Mouse (Mus musculus): Measurements from ENCODE around the gene Gbf1.

The Gbf1 gene

GRCm38 (mm10) chr19:46302551-46302950 lies 150.2 kb downstream of the Gbf1 start:
- no peak for DNase-seq (ENCODE audit: low read depth)

- DNase-seq (ENCODE audit: low read depth): no peak
These were observed 151.2 kb downstream of the Gbf1 start for GRCm38 (mm10) chr19:46303251-46304215.

GRCm38 (mm10) chr19:46304216-46304841 lies 152.0 kb downstream of the Gbf1 start, which contains the start of gene Nfkb2:
Gene Nfkb2 (plus strand): TSS chr19:46304320.
- DNase-seq (ENCODE audit: low read depth): peak; percentile 94

- DNase-seq (ENCODE audit: low read depth): no peak
These were observed 152.6 kb downstream of the Gbf1 start for GRCm38 (mm10) chr19:46304908-46305333.

GRCm38 (mm10) chr19:46305432-46306267 lies 153.3 kb downstream of the Gbf1 start:
- DNase-seq (ENCODE audit: low read depth): peak; percentile 62

GRCm38 (mm10) chr19:46306268-46306610 lies 153.9 kb downstream of the Gbf1 start:
- no peak for DNase-seq (ENCODE audit: low read depth)

GRCm38 (mm10) chr19:46306751-46307289 lies 154.5 kb downstream of the Gbf1 start:
- DNase-seq (ENCODE audit: low read depth): no peak

- no peak for DNase-seq (ENCODE audit: low read depth)
These were observed 155.5 kb downstream of the Gbf1 start for GRCm38 (mm10) chr19:46307781-46308180.

GRCm38 (mm10) chr19:46308303-46308702 lies 156.0 kb downstream of the Gbf1 start:
- no peak for DNase-seq (ENCODE audit: low read depth)

- DNase-seq (ENCODE audit: low read depth): no peak
These were observed 156.6 kb downstream of the Gbf1 start for GRCm38 (mm10) chr19:46308706-46309435.

GRCm38 (mm10) chr19:46309651-46310305 lies 157.5 kb downstream of the Gbf1 start:
- DNase-seq (ENCODE audit: low read depth): no peak

- DNase-seq (ENCODE audit: low read depth): no peak
These were observed 158.1 kb downstream of the Gbf1 start for GRCm38 (mm10) chr19:46310312-46310865.

GRCm38 (mm10) chr19:46311341-46311740 lies 159.0 kb downstream of the Gbf1 start:
- no peak for DNase-seq (ENCODE audit: low read depth)

- no peak for DNase-seq (ENCODE audit: low read depth)
These were observed 160.3 kb downstream of the Gbf1 start for GRCm38 (mm10) chr19:46312566-46312965.

- DNase-seq (ENCODE audit: low read depth): no peak
These were observed 160.8 kb downstream of the Gbf1 start for GRCm38 (mm10) chr19:46313116-46313515.

- no peak for DNase-seq (ENCODE audit: low read depth)
These were observed 161.3 kb downstream of the Gbf1 start for GRCm38 (mm10) chr19:46313591-46313990.

GRCm38 (mm10) chr19:46314151-46314601 lies 161.9 kb downstream of the Gbf1 start:
- DNase-seq (ENCODE audit: low read depth): no peak

- DNase-seq (ENCODE audit: low read depth): no peak
These were observed 162.8 kb downstream of the Gbf1 start for GRCm38 (mm10) chr19:46314872-46315742.
